Mouse (Mus musculus): Measurements from ENCODE around the gene Lins1.

Gene Lins1

DNA sequence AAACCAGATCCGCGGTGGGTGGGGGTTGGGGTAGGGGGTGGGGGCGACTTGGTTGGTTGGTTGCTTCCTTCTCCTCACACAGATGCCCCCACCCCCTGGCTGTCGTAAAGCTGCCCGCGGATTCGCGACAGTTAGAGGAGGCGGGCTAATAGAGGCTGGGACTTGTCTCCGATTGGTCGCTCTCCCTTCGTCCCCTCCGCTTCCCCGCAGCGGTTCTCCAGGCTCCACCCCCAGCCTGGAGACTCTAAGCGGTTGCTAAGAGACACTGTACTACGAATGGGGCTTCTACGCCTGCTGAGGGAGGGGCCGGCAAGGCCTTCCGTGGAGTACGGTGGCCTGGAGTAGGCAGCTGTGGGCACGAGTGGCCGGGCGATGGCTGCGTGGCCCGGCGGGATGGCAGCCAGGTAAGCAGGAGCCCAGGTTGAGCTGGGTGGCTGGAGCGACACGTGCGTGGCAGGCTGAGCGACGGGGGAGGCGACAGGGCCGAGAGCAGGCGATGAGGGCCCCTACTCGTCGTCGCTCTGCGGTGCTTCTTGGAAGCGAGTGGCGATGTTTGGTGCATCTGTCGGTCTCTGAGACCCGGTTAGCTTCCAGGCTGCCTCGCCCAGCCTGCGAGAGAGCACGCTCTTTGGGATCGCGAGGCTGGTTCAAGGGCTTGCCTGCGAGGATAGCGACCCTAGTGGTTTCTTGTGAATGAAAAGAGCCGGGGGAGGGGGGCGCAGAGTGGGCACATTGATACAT lies at the start of gene Lins1:
Lins1 (plus strand) TSS at position 270 of the 741 bp plus-strand sequence.
- peak; percentile 99 for DNase-seq (ENCODE audit: low read depth, low spot score)

DNA sequence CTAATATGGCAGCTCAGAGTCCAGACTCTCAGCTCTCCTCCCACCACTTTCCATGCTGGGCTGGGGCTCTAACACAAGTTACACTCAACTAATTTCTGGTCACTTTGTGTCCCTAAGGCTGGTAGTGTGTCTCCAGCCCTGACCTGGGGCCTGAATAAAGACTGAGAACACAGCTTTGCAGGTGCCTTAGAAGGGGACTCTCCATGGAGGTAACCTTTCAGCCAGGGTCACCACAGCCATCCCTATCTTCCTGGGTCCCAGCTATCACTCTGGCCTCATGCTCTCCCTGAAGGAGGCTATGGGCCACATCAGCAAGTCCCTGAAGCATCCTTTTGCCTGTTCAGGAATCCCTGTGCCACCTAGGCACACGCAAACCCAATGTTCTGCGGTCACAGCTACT lies 44.0 kb upstream of the Lins1 start:
- DNase-seq (ENCODE audit: low read depth, low spot score) = no peak

- no peak for DNase-seq (ENCODE audit: low read depth, low spot score)
Observed at GRCm38 (mm10) chr7:66649181-66649580, 40.5 kb upstream of the Lins1 start.

DNA sequence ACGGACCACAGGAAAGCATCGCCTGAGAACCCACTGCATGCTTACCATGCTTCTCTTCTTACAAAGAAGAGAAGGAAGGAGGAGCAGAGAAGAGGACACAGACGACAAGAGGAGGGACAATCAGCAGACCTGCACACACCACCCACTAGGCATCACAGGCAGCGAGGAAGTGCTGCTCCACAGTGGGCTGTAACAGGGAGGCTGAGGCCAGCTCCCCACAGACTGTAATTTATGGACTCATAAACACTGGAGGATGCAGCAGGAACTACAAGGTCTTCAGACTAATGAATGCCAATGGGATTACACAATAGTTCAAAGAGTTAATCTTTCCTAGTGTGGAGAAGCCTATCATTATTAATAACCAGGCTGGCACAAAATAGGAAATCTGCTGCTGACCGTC lies 38.8 kb upstream of the Lins1 start:
- no peak for DNase-seq (ENCODE audit: low read depth, low spot score)

GRCm38 (mm10) chr7:66652216-66652615 lies 37.5 kb upstream of the Lins1 start:
- DNase-seq (ENCODE audit: low read depth, low spot score) = no peak

- no peak for DNase-seq (ENCODE audit: low read depth, low spot score)
Observed at GRCm38 (mm10) chr7:66653596-66653995, 36.1 kb upstream of the Lins1 start.

DNA sequence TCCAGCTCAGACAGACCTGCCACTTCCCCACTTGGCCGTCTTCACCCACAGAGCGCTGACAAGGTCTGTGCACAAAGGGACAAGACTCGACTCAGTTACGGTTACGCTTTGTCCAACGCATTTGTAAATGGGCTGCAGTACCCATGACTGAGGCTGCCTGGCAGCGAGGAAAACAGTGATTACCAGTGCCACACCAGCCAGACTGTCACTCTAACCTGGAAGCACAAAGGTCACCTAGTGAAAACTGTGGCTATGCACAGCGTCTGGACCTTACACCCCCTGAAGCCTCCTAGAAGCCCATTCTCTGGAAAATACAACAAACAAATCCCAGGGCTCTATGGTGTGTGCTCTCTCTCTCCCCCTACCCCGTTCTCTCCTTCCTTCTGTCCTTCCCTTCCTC lies 34.2 kb upstream of the Lins1 start:
- DNase-seq (ENCODE audit: low read depth, low spot score) = no peak

- DNase-seq (ENCODE audit: low read depth, low spot score) = no peak
Observed at GRCm38 (mm10) chr7:66660291-66660690, 29.4 kb upstream of the Lins1 start.

- DNase-seq (ENCODE audit: low read depth, low spot score) = no peak
Observed at GRCm38 (mm10) chr7:66660972-66661371, 28.7 kb upstream of the Lins1 start.

DNA sequence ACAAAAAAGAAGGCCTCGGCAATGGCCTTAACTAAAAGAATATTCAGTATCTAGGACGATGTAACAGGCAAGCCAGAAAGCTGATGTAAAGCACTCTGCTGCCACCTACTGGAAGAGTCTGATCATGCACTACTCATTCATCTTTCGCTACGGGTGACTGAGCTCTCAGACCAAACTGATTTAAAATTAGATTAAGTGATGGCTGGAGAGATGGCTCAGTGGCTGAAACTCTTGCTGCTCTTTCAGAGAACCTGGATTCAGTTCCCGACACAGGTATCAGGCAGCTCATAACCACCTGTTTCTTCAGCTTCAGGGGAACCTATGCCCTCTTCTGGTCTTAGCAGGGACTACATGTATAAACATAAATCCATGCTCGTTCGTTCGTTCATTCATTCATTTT lies 28.1 kb upstream of the Lins1 start:
- peak; percentile 83 for DNase-seq (ENCODE audit: low read depth, low spot score)

- no peak for DNase-seq (ENCODE audit: low read depth, low spot score)
Observed at GRCm38 (mm10) chr7:66663548-66663947, 26.1 kb upstream of the Lins1 start.

GRCm38 (mm10) chr7:66667064-66667463 lies 22.6 kb upstream of the Lins1 start:
- DNase-seq (ENCODE audit: low read depth, low spot score) = no peak

GRCm38 (mm10) chr7:66675800-66676199 lies 13.9 kb upstream of the Lins1 start:
- no peak for DNase-seq (ENCODE audit: low read depth, low spot score)

- no peak for DNase-seq (ENCODE audit: low read depth, low spot score)
Observed at GRCm38 (mm10) chr7:66682119-66682863, 7.4 kb upstream of the Lins1 start.

GRCm38 (mm10) chr7:66688721-66689120 lies 968 bp upstream of the Lins1 start:
- no peak for DNase-seq (ENCODE audit: low read depth, low spot score)

GRCm38 (mm10) chr7:66689294-66689619 lies 432 bp upstream of the Lins1 start, which contains the start of gene Asb7:
Gene Asb7 (minus strand): TSS chr7:66689596.
- DNase-seq (ENCODE audit: low read depth, low spot score) = no peak

DNA sequence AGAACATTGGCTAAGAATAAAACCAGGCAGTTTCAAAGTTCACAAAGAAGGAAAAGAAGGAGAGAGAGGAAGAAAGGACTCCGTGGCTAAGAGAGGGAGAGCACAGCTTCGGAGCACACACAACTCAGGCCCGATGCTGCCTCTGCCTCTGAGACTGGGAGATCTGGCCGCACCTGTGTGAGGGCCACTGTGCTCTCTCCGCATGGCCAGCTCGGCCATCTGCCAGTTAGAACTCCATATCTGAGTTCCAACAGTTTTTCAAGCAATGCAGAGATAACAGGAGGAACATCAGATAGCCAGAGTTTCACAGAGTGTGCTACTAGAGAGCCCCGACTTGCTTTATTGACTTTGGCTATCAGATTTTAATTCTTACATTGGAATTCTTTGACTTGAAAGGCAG lies 4.8 kb downstream of the Lins1 start:
- DNase-seq (ENCODE audit: low read depth, low spot score) = no peak

- no peak for DNase-seq (ENCODE audit: low read depth, low spot score)
Observed at GRCm38 (mm10) chr7:66702721-66703120, 13.0 kb downstream of the Lins1 start.

GRCm38 (mm10) chr7:66704631-66705030 lies 14.9 kb downstream of the Lins1 start:
- no peak for DNase-seq (ENCODE audit: low read depth, low spot score)

DNA sequence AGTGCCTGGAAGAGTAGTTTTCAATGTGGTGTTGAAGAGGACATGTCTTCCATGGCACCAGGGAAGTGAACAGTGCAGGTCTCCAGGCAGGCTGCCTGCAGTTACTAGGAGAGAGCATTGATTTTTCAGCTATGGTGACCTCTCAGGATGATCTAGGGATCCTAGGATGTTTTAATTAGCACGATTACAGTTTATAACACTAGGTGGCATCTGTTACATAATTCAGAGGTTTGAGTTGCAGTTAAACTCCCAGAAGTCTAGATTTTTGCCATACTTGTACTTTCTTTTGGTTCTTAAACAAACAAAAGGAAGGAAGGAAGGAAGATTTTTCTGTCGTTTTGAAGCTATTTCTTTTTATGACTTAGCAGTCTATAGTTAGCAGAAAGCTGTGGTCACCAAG lies 21.5 kb downstream of the Lins1 start:
- DNase-seq (ENCODE audit: low read depth, low spot score) = no peak

DNA sequence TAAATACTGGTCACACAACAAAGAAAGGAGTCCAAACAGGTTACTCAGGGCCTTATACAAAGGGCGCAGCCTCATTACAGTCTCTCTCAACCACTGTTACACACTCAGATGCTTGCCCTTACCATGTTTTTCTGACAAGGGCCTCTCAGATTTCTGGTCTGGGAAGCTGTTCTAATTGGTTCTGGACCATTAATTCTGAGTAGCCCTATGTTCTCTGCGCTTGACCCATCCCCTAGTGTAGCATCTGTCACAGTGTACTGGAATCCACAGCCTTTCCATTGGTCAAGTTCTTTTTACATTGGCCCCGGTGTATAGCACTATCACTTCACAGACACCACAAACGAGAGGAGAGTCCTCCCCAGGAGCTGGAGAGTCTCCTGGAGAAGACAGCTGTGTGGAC lies 34.8 kb downstream of the Lins1 start:
- DNase-seq (ENCODE audit: low read depth, low spot score) = no peak

GRCm38 (mm10) chr7:66724954-66725353 lies 35.3 kb downstream of the Lins1 start:
- no peak for DNase-seq (ENCODE audit: low read depth, low spot score)

DNA sequence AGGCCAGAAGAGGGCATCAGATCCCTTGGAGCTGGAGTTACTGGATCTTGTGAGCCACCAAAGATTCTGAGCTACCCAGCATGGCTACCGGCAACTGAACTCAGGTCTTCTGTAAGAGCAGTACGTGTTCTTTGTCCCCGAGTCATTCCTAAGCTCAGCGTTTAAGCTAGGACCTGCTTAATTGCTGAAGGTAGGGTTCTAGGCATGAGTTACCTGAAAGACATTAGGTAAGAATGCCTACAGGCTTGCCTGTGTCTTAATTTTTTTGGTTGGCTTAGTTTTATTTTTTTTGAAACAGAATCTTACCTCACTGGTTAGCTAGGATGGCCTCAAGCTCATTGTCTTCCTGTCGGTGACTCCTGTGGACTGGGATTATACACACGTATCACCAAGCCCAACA lies 38.4 kb downstream of the Lins1 start:
- DNase-seq (ENCODE audit: low read depth, low spot score) = no peak

Measured in A20 (cell line).